8 mouse cellular contexts compared by ENCODE assay signal in genomic region chr4:46553864-46554263, GRCm38 (mm10). TPM values are rescaled to one million over a fixed set of nuclear protein-coding genes. Genes with fewer than 3 reads are reported as not detected.
DNase-seq lines count a peak whose midpoint lies in the region; ATAC-seq and TF ChIP-seq lines count a peak whose summit lies in the region.

No protein-coding gene starts in this region.

- WGBS in liver, adult 2 months, result 3% methylated on average over 1 of the region's 1 CpGs
- 57% methylated on average over 1 of the region's 1 CpGs for WGBS in forebrain, embryonic 12.5 days

- no peak for TF ChIP-seq POLR2A in liver, adult 2 months (IDR thresholded peaks at IDR 0.05; ENCODE audit: extremely low read depth, insufficient read depth, low read length)

- TF ChIP-seq CTCF in liver, adult 2 months (IDR thresholded peaks at IDR 0.05; ENCODE audit: low read depth, low read length), result no peak

- H3K79me2 ChIP-seq in liver, adult 2 months (ENCODE audit: control insufficient read depth, insufficient read depth, low read length), result no peaks in the 10 kb centered on the region

- H3K9ac ChIP-seq in liver, adult 2 months (ENCODE audit: low read depth, low read length), result no peak overlapping the region
- no peak overlapping the region for H3K9ac ChIP-seq in forebrain, embryonic 12.5 days

- H3K27ac ChIP-seq in liver, adult 2 months (replicated peaks; ENCODE audit: insufficient read depth, low read depth, low read length), result 0 out of 2 replicates have a peak overlapping the region, but pooled peaks have one; percentile 0
- no peak overlapping the region for H3K27ac ChIP-seq in forebrain, embryonic 12.5 days

- peak; percentile 62 for ATAC-seq in megakaryocyte-erythroid progenitor cell, adult 5-6 weeks (replicated peaks; ENCODE audit: low FRiP score, low TSS enrichment, poor library complexity, severe bottlenecking)
- ATAC-seq in activated CD4-positive, CD25-positive, alpha-beta regulatory T cell, adult 4 months, result no peak
- no peak for ATAC-seq in forebrain, embryonic 12.5 days (ENCODE audit: low FRiP score)

- H3K4me3 ChIP-seq in liver, adult 2 months (ENCODE audit: insufficient read depth, low read depth, low read length), result no peak overlapping the region
- no peak overlapping the region for H3K4me3 ChIP-seq in forebrain, embryonic 12.5 days (replicated peaks)

- H3K4me1 ChIP-seq in liver, adult 2 months (ENCODE audit: control insufficient read depth, insufficient read depth, low read length), result peaks cover 5% of the 10 kb centered on the region; the same call in 1 of the 2 replicates
- H3K4me1 ChIP-seq in forebrain, embryonic 12.5 days, result peaks cover 5% of the 10 kb centered on the region

- H3K36me3 ChIP-seq in liver, adult 2 months (ENCODE audit: control insufficient read depth, insufficient read depth, low read length), result no peaks in the 10 kb centered on the region
- no peaks in the 10 kb centered on the region for H3K36me3 ChIP-seq in forebrain, embryonic 12.5 days (replicated peaks)

- no peaks in the 10 kb centered on the region for H3K9me3 ChIP-seq in forebrain, embryonic 12.5 days

- H3K4me2 ChIP-seq in forebrain, embryonic 12.5 days, result no peak overlapping the region

- DNase-seq in liver, adult 2 months (ENCODE audit: extremely low read depth, low read depth, low spot score), result peak; percentile 95
- DNase-seq in liver, result no peak
- peak; percentile 97 for DNase-seq in cerebellum, adult 9-10 months
- peak; percentile 77 for DNase-seq in kidney, postnatal 10 days
- DNase-seq in right cerebral cortex, postnatal 14 days, result no peak

- H3K27me3 ChIP-seq in liver, adult 2 months (ENCODE audit: control insufficient read depth, insufficient read depth, low read length), result no peaks in the 10 kb centered on the region
- no peaks in the 10 kb centered on the region for H3K27me3 ChIP-seq in forebrain, embryonic 12.5 days

RNA-seq across cellular contexts. Expression of gene Trim14, which starts 17.9 kb away (rescaled TPM):
- total RNA-seq in liver, adult 2 months (2014; rRNA removed), result 21.3 and 26.5 TPM in 2 replicates
- polyA plus RNA-seq in liver, adult 2 months (2012; rRNA removed), result 24.9 and 28.6 TPM in 2 replicates
- total RNA-seq in megakaryocyte-erythroid progenitor cell, adult 5-6 weeks (2014; fragmentation: Nextera tagmentation), result 8.5 and 13.1 TPM in 2 replicates
- total RNA-seq in megakaryocyte-erythroid progenitor cell, adult 5-6 weeks (2017), result 7.3 and 8.1 TPM in 2 replicates
- 10 to 100 TPM; 26.7 to 31.2 TPM for polyA plus RNA-seq in activated CD4-positive, CD25-positive, alpha-beta regulatory T cell, adult 4 months (2017; shearing (Covaris generic))
- 0.95 and 1.7 TPM in 2 replicates for polyA plus RNA-seq in forebrain, embryonic 12.5 days (2016; fragmentation: Nextera tagmentation; extraction: Ambion mirVana)

RNA-seq across cellular contexts. Expression of gene Coro2a, which starts 48.1 kb away (rescaled TPM):
- 0.83 and 1.5 TPM in 2 replicates for total RNA-seq in liver, adult 2 months (2014; rRNA removed)
- polyA plus RNA-seq in liver, adult 2 months (2012; rRNA removed), result 0.76 and 1.0 TPM in 2 replicates
- total RNA-seq in megakaryocyte-erythroid progenitor cell, adult 5-6 weeks (2014; fragmentation: Nextera tagmentation), result 9.8 and 18.9 TPM in 2 replicates
- 1.6 and 7.3 TPM in 2 replicates for total RNA-seq in megakaryocyte-erythroid progenitor cell, adult 5-6 weeks (2017)
- 100 to 1,000 TPM in 1 of 2 experiments, 10 to 100 TPM in 1; 79.7 to 108 TPM for polyA plus RNA-seq in activated CD4-positive, CD25-positive, alpha-beta regulatory T cell, adult 4 months (2017; shearing (Covaris generic))
- 1.7 and 2.8 TPM in 2 replicates for polyA plus RNA-seq in forebrain, embryonic 12.5 days (2016; fragmentation: Nextera tagmentation; extraction: Ambion mirVana)

Comparison
In these comparisons a context has a peak if more than half of its experiments do, and no peak if none do; other contexts are left out.
1. DNase-seq: peak in liver, adult 2 months (single experiment), cerebellum, adult 9-10 months (single experiment) and kidney, postnatal 10 days (single experiment); none in liver (single experiment) and right cerebral cortex, postnatal 14 days (single experiment).
2. RNA of gene Coro2a, which starts 48.1 kb away (polyA plus RNA-seq): 79.7 to 108 TPM in activated CD4-positive, CD25-positive, alpha-beta regulatory T cell, adult 4 months; 1.7 to 2.8 TPM in forebrain, embryonic 12.5 days and 0.76 to 1.0 TPM in liver, adult 2 months; every median in the first group is over 10 times any median in the second.